Mouse (Mus musculus) liver, embryonic 14.5 days (tissue): ENCODE results near the gene Cdc37l1.

Source experiments
- CTCF ChIP-seq: IDR thresholded peaks from 2 replicates; pipeline ENCODE4 v1.5.1; 2016; ENCODE audit warnings: antibody characterized with exemption, low read depth, control low read depth
- EP300 ChIP-seq: IDR thresholded peaks from 2 replicates; pipeline ENCODE4 v1.6.1; 2016; ENCODE audit warnings: antibody characterized with exemption, low read depth

DNA sequence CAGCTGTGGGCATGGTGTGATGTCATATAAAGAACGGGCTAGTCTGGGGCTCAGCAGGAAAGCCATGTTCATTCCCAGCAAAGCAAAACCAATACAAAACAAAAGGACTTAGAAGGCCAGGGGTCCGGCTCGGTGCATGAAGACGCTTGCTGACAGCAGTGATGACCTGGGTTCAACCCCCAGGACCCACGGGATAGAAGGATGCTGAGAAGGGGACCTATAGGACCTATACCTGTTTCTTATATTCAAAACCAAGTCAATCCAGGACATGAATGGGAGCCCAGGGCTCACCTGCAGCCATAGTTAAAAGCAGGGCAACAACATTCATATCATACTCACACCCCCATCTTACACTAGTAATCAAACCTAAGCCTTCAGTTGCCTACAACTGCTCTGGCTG lies 72.9 kb downstream of the Cdc37l1 start:
- TF ChIP-seq CTCF = no peak
- no peak for TF ChIP-seq EP300
